16 mouse cellular contexts compared by ENCODE assay signal in the genomic region with DNA sequence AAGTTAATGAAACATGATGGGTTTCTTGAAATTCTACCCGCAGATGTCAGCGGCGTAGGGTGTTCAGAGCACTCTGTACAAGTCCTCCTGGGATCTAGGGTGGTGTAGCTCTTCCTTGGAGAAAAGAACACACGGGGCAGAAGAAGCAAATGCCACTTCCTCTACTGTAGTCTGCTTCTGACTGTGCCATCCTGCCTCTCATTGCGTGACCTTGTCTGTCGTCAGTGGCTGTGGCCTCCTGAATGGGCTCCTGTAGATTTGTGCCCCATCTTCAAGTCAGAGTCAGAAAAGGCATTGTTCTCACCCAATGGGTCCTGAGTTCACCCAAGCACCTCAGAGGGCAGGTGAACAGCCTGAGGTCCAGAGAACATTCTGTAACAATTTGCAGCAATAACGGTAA.
"Had no signal": no experiment of that assay in that cellular context is flagged by ENCODE, and none has a peak within 500 bp of the region (broad histone marks: within the 10 kb centered on the region; RNA-seq: fewer than 3 reads in every experiment).

No protein-coding gene starts in this region.

- H3K9me3 ChIP-seq: limb, embryonic 10.5 days; liver, embryonic 13.5 days; megakaryocyte, embryonic 14.5 days; midbrain, embryonic 12.5 days; stomach, embryonic 15.5 days had no signal

- DNase-seq: kidney, adult 18-20 months; kidney, postnatal 10 days; kidney, postnatal 4 days; liver, embryonic 13.5 days; lung, adult 2 months; lung, postnatal 36 days; thymus, adult 2 months; thymus, postnatal 36 days had no signal

- H3K27ac ChIP-seq: layer of hippocampus, adult 2 months; left cerebral cortex, adult 2 months; liver, embryonic 13.5 days; midbrain, embryonic 12.5 days; stomach, embryonic 15.5 days had no signal

- H3K4me2 ChIP-seq: liver, embryonic 13.5 days; midbrain, embryonic 12.5 days; stomach, embryonic 15.5 days had no signal

- H3K27me3 ChIP-seq: liver, embryonic 13.5 days; stomach, embryonic 15.5 days had no signal

- ATAC-seq: lung, postnatal 0 days; midbrain, embryonic 16.5 days had no signal

- H3K36me3 ChIP-seq: limb, embryonic 10.5 days; liver, embryonic 13.5 days; midbrain, embryonic 12.5 days; stomach, embryonic 15.5 days had no signal

- H3K9ac ChIP-seq: liver, embryonic 13.5 days; midbrain, embryonic 12.5 days; stomach, embryonic 15.5 days had no signal

- H3K4me3 ChIP-seq: layer of hippocampus, adult 2 months; left cerebral cortex, adult 2 months; limb, embryonic 10.5 days; liver, embryonic 13.5 days; megakaryocyte, embryonic 14.5 days; midbrain, embryonic 12.5 days; stomach, embryonic 15.5 days had no signal
